Mouse (Mus musculus) forebrain, embryonic 16.5 days (tissue): ENCODE results near the gene Tmem30b. TPM values are rescaled to one million over a fixed set of nuclear protein-coding genes. Genes with fewer than 3 reads are reported as not detected.

Source experiments
- ATAC-seq: fragments of 200-750 bp; cut with Nextera tagmentation; 2 replicates; pipeline ENCODE4 v1.8.0; 2017; ENCODE audit warnings: mild to moderate bottlenecking, moderate library complexity
- H3K27ac ChIP-seq: fragments of 300-500 bp; sonication (generic); 2 replicates; pipeline ENCODE4 v1.5.1; 2014; ENCODE audit warnings: low read length, control low read depth
- H3K27me3 ChIP-seq: fragments of 300-500 bp; sonication (generic); replicated peaks from 2 replicates; pipeline ENCODE4 v1.6.1; 2014; ENCODE audit warnings: low read length; ENCODE audit not compliant: control insufficient read depth, insufficient read depth
- H3K36me3 ChIP-seq: fragments of 300-500 bp; sonication (generic); 2 replicates; pipeline ENCODE4 v1.6.1; 2014; ENCODE audit not compliant: control insufficient read depth, insufficient read depth
- H3K4me1 ChIP-seq: fragments of 300-500 bp; sonication (generic); replicated peaks from 2 replicates; pipeline ENCODE4 v1.6.1; 2014; ENCODE audit warnings: low read length; ENCODE audit not compliant: control insufficient read depth, insufficient read depth
- H3K4me2 ChIP-seq: fragments of 300-500 bp; sonication (generic); 2 replicates; pipeline ENCODE4 v1.6.1; 2014; ENCODE audit warnings: mild to moderate bottlenecking, low read length, control low read depth
- H3K4me3 ChIP-seq: fragments of 300-500 bp; sonication (generic); replicated peaks from 2 replicates; pipeline ENCODE4 v1.5.1; 2014; ENCODE audit warnings: mild to moderate bottlenecking, low read length, control low read depth
- H3K9ac ChIP-seq: fragments of 300-500 bp; sonication (generic); replicated peaks from 2 replicates; pipeline ENCODE4 v1.6.1; 2014; ENCODE audit warnings: low read depth, low read length, control low read depth
- H3K9me3 ChIP-seq: fragments of 300-500 bp; sonication (generic); 2 replicates; pipeline ENCODE4 v1.6.1; 2016; ENCODE audit warnings: low read length; ENCODE audit not compliant: control insufficient read depth
- WGBS: fragments of 180-500 bp; shearing (Covaris S2); extraction: QIAGEN DNeasy Blood & Tissue Kit; methylation state at CpG from one replicate; pipeline ENCODE4 v1.1.7; 2014; 5-methylcytosine and 5-hydroxymethylcytosine counted together
- polyA plus RNA-seq: library from polyadenylated mRNA; unstranded; fragments of >200 nt; fragmentation: Nextera tagmentation; extraction: Ambion mirVana; gene quantifications from 2 replicates; pipeline ENCODE4 v1.2.1, GENCODE M21; 2015

Tmem30b gene
- polyA plus RNA-seq, 1 experiment from 2014 or later, result 0.22 TPM

- Histone ChIP-seq H3K4me1 (no peaks in the 10 kb centered on the region), H3K4me3 (no peak overlapping the region), H3K27ac (no peak overlapping the region), H3K9me3 (no peaks in the 10 kb centered on the region), H3K27me3 (no peaks in the 10 kb centered on the region), H3K4me2 (no peak overlapping the region), H3K36me3 (no peaks in the 10 kb centered on the region), H3K9ac (no peak overlapping the region)
- no peak for ATAC-seq
- 53% methylated on average over 16 of the region's 16 CpGs for WGBS
Measured at GRCm38 (mm10) chr12:73511467-73512047, 34.6 kb downstream of the Tmem30b start.

GRCm38 (mm10) chr12:73507105-73507504, 39.1 kb downstream of the Tmem30b start:
- ATAC-seq, result no peak
- Histone ChIP-seq H3K4me1 (no peaks in the 10 kb centered on the region), H3K9me3 (no peaks in the 10 kb centered on the region), H3K4me2 (no peak overlapping the region), H3K4me3 (no peak overlapping the region), H3K27ac (no peak overlapping the region), H3K9ac (no peak overlapping the region), H3K27me3 (no peaks in the 10 kb centered on the region), H3K36me3 (no peaks in the 10 kb centered on the region)
- WGBS, result 85% methylated on average over 14 of the region's 14 CpGs

GRCm38 (mm10) chr12:73506648-73507047, 39.5 kb downstream of the Tmem30b start:
- 85% methylated on average over 5 of the region's 5 CpGs for WGBS
- H3K27me3 ChIP-seq, result no peaks in the 10 kb centered on the region
- no peak overlapping the region for H3K4me3 ChIP-seq
- H3K4me1 ChIP-seq, result no peaks in the 10 kb centered on the region
- no peak for ATAC-seq
- no peak overlapping the region for H3K27ac ChIP-seq
- no peak overlapping the region for H3K4me2 ChIP-seq
- no peaks in the 10 kb centered on the region for H3K9me3 ChIP-seq
- no peaks in the 10 kb centered on the region for H3K36me3 ChIP-seq
- no peak overlapping the region for H3K9ac ChIP-seq

GRCm38 (mm10) chr12:73500689-73501326, 45.4 kb downstream of the Tmem30b start:
- Histone ChIP-seq H3K4me3 (no peak overlapping the region), H3K4me2 (no peak overlapping the region), H3K36me3 (no peaks in the 10 kb centered on the region), H3K27me3 (no peaks in the 10 kb centered on the region), H3K9me3 (no peaks in the 10 kb centered on the region), H3K4me1 (peaks cover 3% of the 10 kb centered on the region; the same call in 1 of the 2 replicates), H3K27ac (no peak overlapping the region), H3K9ac (no peak overlapping the region)
- 54% methylated on average over 5 of the region's 5 CpGs for WGBS
- peak; percentile 79 for ATAC-seq

- no peaks in the 10 kb centered on the region for H3K4me1 ChIP-seq
- H3K4me3 ChIP-seq, result no peak overlapping the region
- WGBS, result 81% methylated on average over 10 of the region's 10 CpGs
- H3K27ac ChIP-seq, result no peak overlapping the region
- H3K9ac ChIP-seq, result no peak overlapping the region
- no peak overlapping the region for H3K4me2 ChIP-seq
- no peak for ATAC-seq
- H3K36me3 ChIP-seq, result no peaks in the 10 kb centered on the region
- no peaks in the 10 kb centered on the region for H3K9me3 ChIP-seq
- H3K27me3 ChIP-seq, result no peaks in the 10 kb centered on the region
Measured at GRCm38 (mm10) chr12:73495172-73495571, 51.0 kb downstream of the Tmem30b start.

- ATAC-seq, result no peak
- no peak overlapping the region for H3K27ac ChIP-seq
- no peak overlapping the region for H3K4me2 ChIP-seq
- no peaks in the 10 kb centered on the region for H3K9me3 ChIP-seq
- WGBS, result 91% methylated on average over 16 of the region's 16 CpGs
- no peaks in the 10 kb centered on the region for H3K27me3 ChIP-seq
- no peaks in the 10 kb centered on the region for H3K36me3 ChIP-seq
- no peak overlapping the region for H3K9ac ChIP-seq
- no peaks in the 10 kb centered on the region for H3K4me1 ChIP-seq
- no peak overlapping the region for H3K4me3 ChIP-seq
Measured at GRCm38 (mm10) chr12:73493929-73494530, 52.2 kb downstream of the Tmem30b start.

Other genes with a start within 250 kb of the Tmem30b start
- 3.6 and 4.3 TPM in 2 replicates for gene Prkch, start 38.4 kb upstream of the Tmem30b start, polyA plus RNA-seq